Mouse (Mus musculus) olfactory bulb, adult 2 months (tissue): ENCODE measurements around the gene Atp5h. TPM values are rescaled to one million over a fixed set of nuclear protein-coding genes. Genes with fewer than 3 reads are reported as not detected.

Source experiments
- H3K27ac ChIP-seq: fragments of 200-500 bp; 2 replicates; pipeline ENCODE4 v1.5.1; 2012; ENCODE audit warnings: low read depth, low read length; ENCODE audit not compliant: insufficient read depth
- H3K4me1 ChIP-seq: fragments of 200-500 bp; 2 replicates; pipeline ENCODE4 v1.6.1; 2012; ENCODE audit warnings: low read length; ENCODE audit not compliant: control insufficient read depth, insufficient read depth
- H3K4me3 ChIP-seq: fragments of 200-500 bp; 2 replicates; pipeline ENCODE4 v1.5.1; 2012; ENCODE audit warnings: mild to moderate bottlenecking, low read depth, low read length, moderate library complexity; ENCODE audit not compliant: insufficient read depth
- CTCF ChIP-seq: fragments of 200-500 bp; IDR thresholded peaks from 2 replicates; pipeline ENCODE4 v1.5.1; 2012; ENCODE audit warnings: low read depth, mild to moderate bottlenecking, low read length, moderate library complexity; ENCODE audit not compliant: insufficient read depth
- POLR2A ChIP-seq: fragments of 200-500 bp; IDR thresholded peaks from 2 replicates; pipeline ENCODE4 v1.6.1; 2012; ENCODE audit warnings: mild to moderate bottlenecking, low read depth, low read length, moderate library complexity; ENCODE audit not compliant: insufficient read depth
- WGBS: fragments of 180-500 bp; shearing (Covaris S2); methylation state at CpG from one replicate; pipeline ENCODE4 v1.1.7; 2018; 5-methylcytosine and 5-hydroxymethylcytosine counted together
- polyA plus RNA-seq: library from polyadenylated mRNA; stranded (reverse); fragments of >200 nt; gene quantifications from 2 replicates; pipeline ENCODE4 v1.2.4, GENCODE M21; 2012; ENCODE audit warnings: low replicate concordance; ENCODE audit not compliant: missing spikeins, insufficient read depth, insufficient read length

Atp5h gene
- not detected in 2 replicates for polyA plus RNA-seq

DNA sequence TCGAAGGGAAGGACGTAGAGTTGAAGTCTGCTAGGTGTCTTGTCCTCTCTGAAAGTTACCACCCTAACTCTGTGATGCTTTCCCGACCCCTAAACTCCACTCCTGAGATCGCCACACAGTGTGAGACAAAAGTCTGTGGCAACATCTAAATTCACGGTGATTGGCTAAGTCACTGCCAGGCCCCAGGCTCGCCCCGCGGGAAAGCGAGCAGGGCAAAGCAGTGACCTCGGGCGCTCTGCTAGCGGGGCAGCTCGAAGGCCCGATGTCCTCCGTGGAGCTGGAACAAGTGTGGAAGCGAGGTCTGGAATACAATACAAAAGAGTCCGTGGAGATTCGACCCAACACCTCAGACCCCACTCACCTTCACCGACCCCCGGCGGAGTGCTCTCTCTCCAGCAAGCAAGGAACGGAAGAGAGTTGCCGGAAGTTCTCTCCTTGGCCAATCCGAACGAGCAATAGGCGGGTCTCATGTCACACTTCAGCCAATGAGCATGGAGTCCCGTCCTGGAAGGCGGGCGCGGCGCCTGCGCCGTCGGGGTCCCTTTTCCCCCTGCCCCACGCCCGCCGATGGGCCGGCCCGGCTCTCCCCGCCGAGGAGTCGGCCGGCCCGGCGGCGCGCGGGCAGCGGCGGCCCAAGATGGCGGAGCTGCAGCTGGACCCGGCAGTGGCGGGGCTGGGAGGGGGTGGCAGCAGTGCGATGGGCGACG is at the start of gene Atp5h, which contains the start of gene Kctd2:
Atp5h (minus strand) TSS at position 432 of the 707 bp plus-strand sequence.
Kctd2 (plus strand) TSS at position 598 of the 707 bp plus-strand sequence.
- peak; percentile 81 for TF ChIP-seq POLR2A
- TF ChIP-seq CTCF = no peak
- H3K4me3 ChIP-seq = peak within 1 kb of the TSS; percentile 90

DNA sequence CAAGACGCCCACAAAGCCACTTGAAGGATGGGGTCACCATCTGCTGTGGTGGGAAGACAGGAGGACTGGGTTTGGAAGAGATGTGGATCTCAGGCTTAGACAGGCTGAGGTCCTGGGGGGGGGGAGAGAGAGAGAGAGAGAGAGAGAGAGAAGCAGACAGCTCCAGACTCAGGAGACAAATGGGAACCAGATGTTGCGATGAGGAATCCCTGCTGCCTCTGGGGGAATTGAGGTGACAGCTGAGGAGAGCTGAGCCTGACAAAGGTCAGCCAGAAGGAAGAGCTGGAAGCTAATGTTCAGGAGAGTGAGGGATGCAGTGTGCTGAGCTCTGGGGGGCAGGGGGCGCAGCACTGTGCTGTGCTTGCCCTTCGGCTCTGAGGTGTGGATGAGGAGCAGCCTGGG is 47.5 kb upstream of the Atp5h start:
- WGBS = 56% methylated on average over 4 of the region's 4 CpGs
- no peak overlapping the region for H3K27ac ChIP-seq
- H3K4me3 ChIP-seq = no peak overlapping the region
- TF ChIP-seq CTCF (no peak), POLR2A (no peak)
- peaks cover 11% of the 10 kb centered on the region; the same call in 1 of the 2 replicates for H3K4me1 ChIP-seq

More for the DNA sequence above, at the start of gene Atp5h, which contains the start of gene Kctd2:
- Histone ChIP-seq H3K27ac (peak within 1 kb of the TSS; percentile 72), H3K4me1 (peaks cover 12% of the 10 kb centered on the region)
- under 1% methylated on average over 56 of the region's 56 CpGs for WGBS

DNA sequence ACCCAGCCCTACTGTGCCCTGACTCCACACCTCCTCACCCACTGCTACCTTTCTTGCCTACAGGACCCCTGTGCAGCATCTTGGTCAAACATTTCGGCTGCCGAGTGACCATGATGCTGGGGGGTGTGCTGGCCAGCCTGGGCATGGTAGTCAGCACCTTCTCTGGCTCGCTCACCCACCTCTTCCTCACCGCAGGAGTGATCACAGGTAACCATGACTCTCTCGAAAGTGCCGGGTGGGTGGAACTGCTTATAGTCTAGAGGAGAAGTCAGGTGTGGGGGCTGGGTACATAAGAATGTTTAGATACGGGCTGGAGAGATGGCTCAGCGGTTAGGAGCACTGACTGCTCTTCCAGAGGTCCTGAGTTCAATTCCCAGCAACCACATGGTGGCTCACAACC is 45.1 kb upstream of the Atp5h start:
- TF ChIP-seq CTCF = no peak
- H3K4me1 ChIP-seq = peaks cover 11% of the 10 kb centered on the region; the same call in 1 of the 2 replicates
- H3K4me3 ChIP-seq = no peak overlapping the region
- no peak overlapping the region for H3K27ac ChIP-seq
- WGBS = 87% methylated on average over 8 of the region's 8 CpGs

DNA sequence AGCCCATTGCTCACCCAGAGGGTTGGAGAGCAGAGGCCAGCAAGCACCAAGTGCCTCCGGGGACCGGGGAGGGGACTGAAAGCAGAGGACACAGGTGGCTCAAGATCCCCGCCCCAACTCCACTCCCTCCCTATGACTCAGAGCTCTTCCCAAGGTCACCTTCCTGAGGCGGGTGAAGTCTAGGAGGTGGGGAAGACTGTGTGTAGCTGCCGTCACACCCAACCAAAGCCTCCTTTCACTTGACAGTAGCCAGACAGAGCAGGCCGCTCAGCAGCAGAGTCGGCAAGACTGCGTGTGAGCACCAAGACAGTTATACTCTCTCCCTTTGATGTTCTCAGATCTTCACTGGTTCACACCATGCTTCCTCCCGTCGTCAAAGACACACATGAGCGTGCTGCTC is 43.6 kb upstream of the Atp5h start:
- Histone ChIP-seq H3K4me3 (no peak overlapping the region; the same call in 1 of the 2 replicates), H3K27ac (no peak overlapping the region), H3K4me1 (peaks cover 11% of the 10 kb centered on the region; the same call in 1 of the 2 replicates)
- 73% methylated on average over 11 of the region's 11 CpGs for WGBS
- TF ChIP-seq POLR2A (no peak), CTCF (no peak)

DNA sequence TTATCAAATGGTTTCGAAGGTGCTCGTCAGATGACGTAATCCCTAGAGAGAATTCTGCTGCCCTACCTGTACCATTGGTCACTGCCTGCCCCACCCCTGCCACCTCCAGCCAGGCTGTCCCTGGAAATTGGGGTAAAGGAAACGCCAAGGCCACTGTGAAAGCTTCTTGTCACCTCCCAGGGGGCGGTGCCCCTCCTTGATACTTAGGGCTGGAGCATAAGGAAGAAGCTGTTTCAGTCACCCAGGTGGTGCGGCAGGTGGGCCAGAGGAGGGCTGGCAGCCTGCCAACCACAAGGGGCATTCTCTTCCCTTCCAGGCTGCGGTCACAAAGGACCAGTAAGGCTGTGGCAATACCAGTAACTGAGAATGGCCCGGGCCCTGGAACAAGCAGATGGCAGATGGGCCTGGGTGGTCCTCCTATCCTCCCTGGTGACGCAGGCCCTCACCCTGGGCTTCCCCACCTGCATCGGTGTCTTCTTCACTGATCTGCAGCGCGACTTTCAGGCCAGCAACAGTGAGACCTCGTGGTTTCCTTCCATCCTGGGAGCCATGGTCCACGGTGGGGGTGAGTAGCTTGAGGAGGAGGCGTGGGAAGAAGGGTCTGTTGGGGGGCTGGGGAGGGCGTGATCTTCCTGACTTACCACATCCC is 42.6 kb upstream of the Atp5h start, which contains the start of gene Slc16a5:
Slc16a5 (plus strand) TSS at position 232 of the 649 bp plus-strand sequence.
- Histone ChIP-seq H3K27ac (no peak within 1 kb of the TSS), H3K4me3 (no peak within 1 kb of the TSS; the same call in 1 of the 2 replicates), H3K4me1 (peaks cover 13% of the 10 kb centered on the region; the same call in 1 of the 2 replicates)
- TF ChIP-seq CTCF (no peak), POLR2A (no peak)
- WGBS = 84% methylated on average over 16 of the region's 16 CpGs

DNA sequence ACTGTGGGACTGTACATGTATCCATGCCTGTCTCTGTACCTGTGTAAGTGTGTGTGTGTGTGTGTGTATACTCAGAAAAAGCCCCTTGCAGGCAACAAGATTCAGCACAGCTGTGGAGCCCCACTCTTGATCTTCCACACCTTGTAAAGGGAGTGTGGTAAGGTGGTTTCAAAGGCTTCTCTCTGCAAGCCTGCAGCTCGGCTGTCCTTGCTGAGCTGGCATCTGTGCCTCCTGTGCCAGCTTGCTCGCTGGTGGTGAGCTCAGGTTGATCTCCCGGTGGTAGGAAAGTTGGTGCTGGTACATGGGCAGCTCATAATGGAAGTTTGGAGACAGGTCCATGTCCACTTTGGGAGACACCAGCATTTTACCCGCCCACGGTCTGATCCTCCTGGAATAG is 42.1 kb upstream of the Atp5h start:
- 88% methylated on average over 5 of the region's 5 CpGs for WGBS

DNA sequence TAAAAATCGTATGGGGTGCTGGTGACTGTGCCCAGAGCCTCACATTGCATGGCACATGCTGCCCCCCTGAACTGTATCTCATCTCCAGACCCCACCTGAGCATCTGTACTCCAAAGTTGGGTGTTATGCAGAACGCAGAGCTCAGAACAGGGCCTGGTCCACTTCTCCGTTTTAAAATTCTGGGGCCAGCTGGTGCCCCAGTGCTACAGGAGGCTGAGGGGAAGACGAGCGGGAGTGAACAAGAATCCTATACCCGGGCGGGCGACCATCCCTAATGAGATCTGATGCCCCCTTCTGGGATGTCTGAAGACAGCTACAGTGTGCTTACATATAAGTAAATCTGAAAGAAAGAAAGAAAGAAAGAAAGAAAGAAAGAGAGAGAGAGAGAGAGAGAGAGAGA is 41.2 kb upstream of the Atp5h start:
- WGBS = 41% methylated on average over 8 of the region's 8 CpGs
- TF ChIP-seq POLR2A (no peak), CTCF (no peak)
- Histone ChIP-seq H3K4me3 (no peak overlapping the region), H3K4me1 (peaks cover 10% of the 10 kb centered on the region; the same call in 1 of the 2 replicates), H3K27ac (no peak overlapping the region)

More for the DNA sequence above, 42.1 kb upstream of the Atp5h start:
- H3K27ac ChIP-seq = no peak overlapping the region
- no peak overlapping the region for H3K4me3 ChIP-seq
- H3K4me1 ChIP-seq = peaks cover 10% of the 10 kb centered on the region; the same call in 1 of the 2 replicates
- TF ChIP-seq CTCF (no peak), POLR2A (no peak)

DNA sequence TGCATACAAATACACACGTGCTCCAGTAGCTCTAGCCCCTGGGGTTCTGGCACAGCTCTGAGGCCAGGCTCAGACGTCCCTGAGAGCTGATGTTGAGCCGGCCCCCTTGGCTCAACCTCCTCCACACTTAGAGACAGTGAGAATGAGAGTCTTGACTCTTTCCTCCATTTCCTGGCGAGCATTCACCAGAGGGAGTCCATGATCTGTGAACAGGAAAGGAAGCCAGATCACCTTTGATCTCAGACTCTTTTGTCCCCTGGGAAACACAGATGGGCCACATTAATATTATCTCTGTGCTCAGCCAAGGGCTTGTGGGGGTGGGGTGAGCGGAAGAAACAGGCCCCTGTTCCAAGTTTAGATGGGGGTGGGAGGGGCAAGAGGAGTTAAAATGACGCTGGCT is 37.6 kb upstream of the Atp5h start:
- 34% methylated on average over 6 of the region's 6 CpGs for WGBS
- no peak overlapping the region for H3K4me3 ChIP-seq
- H3K27ac ChIP-seq = no peak overlapping the region
- H3K4me1 ChIP-seq = peaks cover 4% of the 10 kb centered on the region; the same call in 1 of the 2 replicates
- TF ChIP-seq POLR2A = no peak
- TF ChIP-seq CTCF = no peak

DNA sequence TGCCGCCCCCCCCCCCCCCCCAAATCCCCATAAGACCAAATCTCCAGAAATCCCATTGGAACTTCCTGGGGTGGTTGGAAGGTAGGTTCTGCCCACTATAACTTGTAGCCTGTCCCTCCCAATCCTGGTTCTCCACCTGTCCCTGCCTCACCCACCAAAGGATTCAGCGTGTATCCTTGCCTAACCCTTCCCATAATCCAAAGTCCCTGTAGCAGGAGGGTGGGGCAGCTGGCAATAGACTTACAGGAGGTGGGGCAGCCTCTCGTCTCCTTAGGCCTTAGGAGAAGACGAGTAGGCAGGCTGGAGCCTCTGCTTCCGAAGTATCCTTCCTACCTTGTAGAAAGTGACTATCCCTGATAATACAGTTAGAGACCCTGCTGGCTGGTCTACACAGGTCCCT is 36.4 kb upstream of the Atp5h start:
- Histone ChIP-seq H3K27ac (no peak overlapping the region), H3K4me3 (no peak overlapping the region), H3K4me1 (peaks cover 4% of the 10 kb centered on the region; the same call in 1 of the 2 replicates)
- WGBS = 90% methylated on average over 5 of the region's 5 CpGs
- TF ChIP-seq CTCF (no peak), POLR2A (no peak)
